Mouse (Mus musculus) adrenal gland, adult 8-10 months (tissue): ENCODE results near the gene Tom1. TPM values are rescaled to one million over a fixed set of nuclear protein-coding genes. Genes with fewer than 3 reads are reported as not detected.

Experiments used
- DNase-seq: peaks from one replicate; pipeline ENCODE4 v3.0.0; 2022
- total RNA-seq, 4 experiments: library from RNA; stranded (reverse); gene quantifications; 2 replicates each; pipeline ENCODE4 v1.2.4; 2022

Tom1 gene
- total RNA-seq, 4 experiments from 2014 or later, result 37.1 to 54.3 (median 48.0) TPM

GRCm38 (mm10) chr8:75090781-75091365 lies 57.4 kb downstream of the Tom1 start:
- no peak for DNase-seq

- DNase-seq, result peak; percentile 93
These were observed 60.1 kb downstream of the Tom1 start, which contains the start of gene Hmox1 for GRCm38 (mm10) chr8:75093399-75094156. Gene Hmox1 (plus strand): TSS chr8:75093621.

DNA sequence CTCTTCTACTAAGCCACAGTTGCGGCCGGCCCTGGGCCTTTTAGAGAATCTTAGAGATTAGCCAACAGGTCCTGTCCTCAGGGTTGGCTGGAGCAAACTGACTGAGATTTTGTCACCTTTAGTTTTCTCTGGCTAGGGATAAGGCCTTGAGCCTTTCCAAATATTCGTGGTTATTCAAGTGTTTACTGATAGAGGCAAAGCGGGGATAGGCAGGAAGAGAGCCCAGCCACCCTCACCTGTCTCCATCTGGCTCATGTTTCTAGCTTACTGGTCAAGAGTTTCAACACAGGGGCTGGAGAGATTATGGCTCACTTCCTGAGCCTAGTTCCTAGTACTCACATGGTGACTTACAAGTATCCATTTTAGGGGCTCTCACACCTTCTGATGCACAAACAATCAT lies 69.5 kb downstream of the Tom1 start:
- no peak for DNase-seq

- no peak for DNase-seq
These were observed 69.9 kb downstream of the Tom1 start for GRCm38 (mm10) chr8:75103376-75103878.

DNA sequence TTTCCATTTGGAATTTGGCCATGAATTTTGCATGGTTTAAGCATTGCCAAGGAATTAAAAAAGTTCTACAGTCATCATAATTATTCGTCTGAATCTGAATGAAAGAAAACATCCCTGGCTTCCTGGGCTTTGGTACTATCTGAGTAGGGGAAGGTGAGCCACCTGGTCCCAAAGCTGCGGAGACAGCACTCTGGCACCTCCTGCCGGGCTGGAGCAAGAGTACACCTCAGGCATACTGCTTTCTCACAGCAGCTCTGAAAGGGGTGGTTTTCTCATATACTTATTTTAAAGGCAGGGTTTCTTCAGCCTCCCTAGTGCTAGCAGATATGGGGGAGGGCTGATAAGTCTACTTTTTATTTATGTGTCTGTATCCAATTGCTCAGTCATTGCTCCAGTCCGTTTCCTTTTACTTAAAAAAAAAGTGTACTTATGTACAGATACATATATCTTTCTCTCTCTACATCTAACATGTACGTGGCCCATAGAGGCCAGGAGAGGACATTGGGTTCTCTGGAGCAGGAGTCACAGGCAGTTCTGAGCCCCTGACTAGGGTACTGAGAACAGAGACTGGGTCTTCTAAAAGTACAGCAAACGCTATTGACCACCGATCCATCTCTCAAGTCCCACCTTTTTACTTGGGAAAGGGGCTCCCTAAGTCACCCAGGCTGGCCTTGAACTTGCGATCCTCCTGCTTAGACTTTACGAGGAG lies 75.2 kb downstream of the Tom1 start:
- DNase-seq, result peak; percentile 67

- peak; percentile 99 for DNase-seq
These were observed 75.9 kb downstream of the Tom1 start, which contains the start of gene Mcm5 for GRCm38 (mm10) chr8:75109236-75109967. Gene Mcm5 (plus strand): TSS chr8:75109569.

DNA sequence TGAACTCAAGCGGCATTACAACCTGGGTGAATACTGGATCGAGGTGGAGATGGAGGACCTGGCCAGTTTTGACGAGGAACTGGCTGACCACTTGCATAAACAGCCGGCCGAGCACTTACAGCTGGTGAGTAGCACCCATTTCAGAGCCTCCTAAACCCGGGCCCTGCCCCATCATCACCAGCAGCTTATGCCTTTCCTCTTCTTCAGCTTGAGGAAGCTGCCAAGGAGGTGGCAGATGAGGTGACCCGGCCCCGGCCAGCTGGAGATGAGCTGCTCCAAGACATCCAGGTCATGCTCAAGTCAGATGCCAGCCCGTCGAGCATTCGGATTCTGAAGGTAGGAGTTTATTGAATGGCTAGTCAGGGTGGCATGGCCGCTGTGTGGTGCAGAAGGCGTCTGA lies 76.6 kb downstream of the Tom1 start:
- no peak for DNase-seq

- no peak for DNase-seq
These were observed 85.0 kb downstream of the Tom1 start for GRCm38 (mm10) chr8:75118505-75118904.

DNA sequence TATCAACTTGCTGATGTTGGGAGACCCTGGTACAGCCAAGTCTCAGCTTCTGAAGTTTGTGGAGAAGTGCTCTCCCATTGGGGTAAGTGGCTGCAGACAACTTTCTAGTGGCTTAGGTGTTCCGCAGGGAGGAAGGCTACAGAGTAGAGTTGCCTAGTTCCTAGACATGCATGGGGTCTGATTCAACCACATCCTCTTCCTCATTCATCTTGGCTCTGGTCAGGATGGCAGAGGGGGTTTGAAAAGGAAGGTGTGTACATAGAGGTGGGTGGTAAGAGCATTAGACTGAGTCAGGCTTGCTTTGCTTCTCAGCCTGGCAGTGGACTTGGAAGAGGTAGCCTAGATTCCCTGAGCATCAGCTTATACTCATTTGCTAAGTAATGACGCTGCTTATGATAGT lies 85.8 kb downstream of the Tom1 start:
- no peak for DNase-seq

Other genes starting within 250 kb of the Tom1 start
- gene Isx, start 160.5 kb upstream of the Tom1 start, total RNA-seq, result not detected
- gene Hmgxb4, start 40.3 kb upstream of the Tom1 start, total RNA-seq, result 10 to 100 TPM; 20.8 to 29.9 (median 25.2) TPM
- gene Hmox1, start 59.9 kb downstream of the Tom1 start, total RNA-seq, result 100 to 1,000 TPM in 2 of 4 experiments, 10 to 100 TPM in 2; 37.8 to 322 (median 155) TPM
- 10 to 100 TPM in 3 of 4 experiments, 1 to 10 TPM in 1; 9.8 to 13.0 (median 11.8) TPM for gene Mcm5, start 75.9 kb downstream of the Tom1 start, total RNA-seq
- gene Rasd2, start 180.2 kb downstream of the Tom1 start, total RNA-seq, result 10 to 100 TPM in 2 of 4 experiments, 1 to 10 TPM in 2; 4.3 to 12.2 (median 8.6) TPM